Mouse (Mus musculus) forebrain, embryonic 10.5 days (tissue): ENCODE data around the gene Bean1. TPM values are rescaled to one million over a fixed set of nuclear protein-coding genes. Genes with fewer than 3 reads are reported as not detected.

ENCODE experiments used
- DNase-seq: peaks from one replicate; pipeline ENCODE4 v3.0.0-alpha.2; 2017; ENCODE audit warnings: low spot score; ENCODE audit errors: extremely low spot score
- H3K27ac ChIP-seq: fragments of 300-500 bp; sonication (generic); 2 replicates; pipeline ENCODE4 v1.5.1; 2016; ENCODE audit warnings: mild to moderate bottlenecking
- H3K27me3 ChIP-seq: fragments of 300-500 bp; sonication (generic); 2 replicates; pipeline ENCODE4 v1.6.1; 2016; ENCODE audit warnings: mild to moderate bottlenecking; ENCODE audit not compliant: poor library complexity, severe bottlenecking
- H3K36me3 ChIP-seq: fragments of 300-500 bp; sonication (generic); replicated peaks from 2 replicates; pipeline ENCODE4 v1.6.1; 2016; ENCODE audit warnings: mild to moderate bottlenecking, moderate library complexity
- H3K4me1 ChIP-seq: fragments of 300-500 bp; sonication (generic); 2 replicates; pipeline ENCODE4 v1.6.1; 2016
- H3K4me3 ChIP-seq: fragments of 300-500 bp; sonication (generic); 2 replicates; pipeline ENCODE4 v1.5.1; 2016; ENCODE audit warnings: mild to moderate bottlenecking, moderate library complexity
- H3K9me3 ChIP-seq: fragments of 300-500 bp; sonication (generic); 2 replicates; pipeline ENCODE4 v1.6.1; 2016; ENCODE audit warnings: mild to moderate bottlenecking, moderate library complexity
- WGBS: fragments of 180-500 bp; shearing (Covaris S2); methylation state at CpG from one replicate; pipeline ENCODE4 v1.1.7; 2016; 5-methylcytosine and 5-hydroxymethylcytosine counted together
- polyA plus RNA-seq: library from polyadenylated mRNA; unstranded; fragments of >200 nt; fragmentation: Nextera tagmentation; extraction: Ambion mirVana; gene quantifications from 2 replicates; pipeline ENCODE4 v1.2.1, GENCODE M21; 2016

The Bean1 gene
- polyA plus RNA-seq, 1 experiment from 2014 or later, result 0.09 TPM

DNA sequence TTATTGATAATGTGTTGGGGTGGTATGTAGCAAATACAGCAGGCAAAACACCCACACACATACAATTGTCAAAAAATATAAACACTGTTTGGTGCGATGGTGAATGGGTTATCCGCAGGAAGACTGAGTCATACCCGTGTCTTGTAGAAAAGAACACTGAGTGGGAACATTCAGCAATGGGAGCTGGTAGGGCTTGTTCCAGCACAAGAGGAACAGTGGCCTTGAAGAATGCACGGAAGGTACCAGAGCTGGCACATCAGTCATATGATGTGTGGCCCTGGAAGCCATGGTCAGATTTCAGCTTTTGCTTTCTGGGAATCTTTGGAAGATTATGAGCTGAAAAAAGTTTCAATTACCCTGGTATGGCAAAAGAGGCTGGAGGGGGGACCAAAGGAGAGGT lies 16.6 kb downstream of the Bean1 start:
- no peak for DNase-seq
- H3K27ac ChIP-seq, result no peak overlapping the region

DNA sequence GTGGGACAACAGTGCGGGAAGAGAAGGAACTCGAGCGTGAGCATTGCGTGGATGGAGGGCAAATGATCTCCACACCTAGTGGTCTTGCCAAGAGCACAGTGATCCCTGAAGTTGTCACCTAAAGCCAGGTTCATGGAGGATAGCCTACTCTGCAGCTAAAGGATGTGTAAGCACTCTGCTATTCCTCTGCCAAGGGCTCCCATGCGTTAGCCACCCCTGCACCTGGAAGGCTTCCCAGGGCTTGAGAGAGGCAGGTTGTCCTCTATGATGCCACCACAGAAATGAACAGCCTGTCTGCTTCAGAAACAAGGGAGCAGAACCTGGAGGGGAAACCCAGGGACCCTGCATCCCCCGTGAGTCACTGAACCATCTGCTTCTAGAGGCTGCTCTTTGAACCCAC lies 17.4 kb downstream of the Bean1 start:
- DNase-seq, result no peak
- Histone ChIP-seq H3K4me1 (peaks cover 7% of the 10 kb centered on the region; the same call in 1 of the 2 replicates), H3K36me3 (no peaks in the 10 kb centered on the region), H3K27ac (no peak overlapping the region), H3K4me3 (no peak overlapping the region), H3K27me3 (no peaks in the 10 kb centered on the region), H3K9me3 (no peaks in the 10 kb centered on the region)
- WGBS, result 91% methylated on average over 6 of the region's 6 CpGs

More for the DNA sequence above, 16.6 kb downstream of the Bean1 start:
- Histone ChIP-seq H3K4me3 (no peak overlapping the region), H3K9me3 (no peaks in the 10 kb centered on the region), H3K36me3 (no peaks in the 10 kb centered on the region), H3K27me3 (no peaks in the 10 kb centered on the region), H3K4me1 (peaks cover 7% of the 10 kb centered on the region; the same call in 1 of the 2 replicates)
- 95% methylated on average over 4 of the region's 4 CpGs for WGBS

DNA sequence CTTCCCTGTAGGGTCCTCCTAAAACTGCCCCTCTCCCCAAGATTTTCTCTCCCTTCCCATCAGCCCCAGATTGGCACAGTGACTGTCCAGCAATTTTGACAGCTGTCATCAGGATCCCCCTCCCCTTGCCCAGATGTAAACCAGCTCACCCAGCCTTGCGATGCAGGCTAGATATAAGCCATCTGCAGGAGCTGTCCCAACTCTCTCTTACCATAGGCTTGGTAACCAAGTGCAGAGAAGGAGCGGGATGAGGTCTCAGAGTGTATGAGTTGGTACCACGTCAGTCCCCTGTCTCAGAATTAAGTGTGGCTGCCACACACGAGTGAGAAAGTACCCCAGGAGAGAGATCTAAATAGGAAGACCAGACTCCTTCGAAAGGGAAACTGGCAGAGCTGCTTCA lies 18.2 kb downstream of the Bean1 start:
- H3K36me3 ChIP-seq, result no peaks in the 10 kb centered on the region
- H3K27ac ChIP-seq, result no peak overlapping the region
- H3K27me3 ChIP-seq, result no peaks in the 10 kb centered on the region
- no peak for DNase-seq
- WGBS, result 80% methylated on average over 5 of the region's 5 CpGs
- H3K4me1 ChIP-seq, result peaks cover 7% of the 10 kb centered on the region; the same call in 1 of the 2 replicates
- H3K9me3 ChIP-seq, result no peaks in the 10 kb centered on the region; the same call in 1 of the 2 replicates
- H3K4me3 ChIP-seq, result no peak overlapping the region

DNA sequence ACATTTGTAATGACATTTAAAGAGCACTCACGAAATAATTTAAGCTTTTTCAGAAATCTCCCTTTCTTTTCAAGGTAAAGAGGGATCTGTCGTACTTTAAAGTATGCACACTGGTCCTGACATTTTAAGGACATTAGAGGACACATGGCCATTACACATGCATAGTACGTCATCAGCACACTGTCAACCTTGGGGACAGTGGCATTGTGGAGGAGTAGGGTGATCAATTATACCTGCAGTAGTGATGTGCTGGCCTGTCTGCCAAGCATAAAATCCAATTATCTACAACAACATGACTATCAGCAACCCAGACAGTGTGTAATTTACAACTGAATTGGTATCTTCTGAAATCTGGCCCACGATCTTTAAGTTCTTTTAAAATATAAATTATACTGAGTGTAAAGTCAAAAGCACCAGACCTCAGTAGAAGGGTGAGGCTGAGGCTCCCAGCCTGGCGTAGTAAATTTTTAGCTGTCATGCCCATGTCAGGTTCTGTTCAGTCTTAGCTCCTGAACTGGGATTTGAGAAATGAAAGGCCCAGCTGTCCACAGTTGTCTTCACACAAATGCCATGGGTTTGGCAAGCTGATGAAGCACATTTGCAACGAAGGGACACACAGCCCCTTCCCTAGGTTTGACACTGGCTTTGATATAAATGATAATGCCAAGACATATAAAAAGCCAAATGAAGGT lies 20.7 kb downstream of the Bean1 start:
- Histone ChIP-seq H3K36me3 (no peaks in the 10 kb centered on the region), H3K27me3 (no peaks in the 10 kb centered on the region), H3K4me3 (no peak overlapping the region), H3K27ac (no peak overlapping the region), H3K4me1 (no peaks in the 10 kb centered on the region), H3K9me3 (no peaks in the 10 kb centered on the region; the same call in 1 of the 2 replicates)
- no peak for DNase-seq
- 89% methylated on average over 6 of the region's 6 CpGs for WGBS

DNA sequence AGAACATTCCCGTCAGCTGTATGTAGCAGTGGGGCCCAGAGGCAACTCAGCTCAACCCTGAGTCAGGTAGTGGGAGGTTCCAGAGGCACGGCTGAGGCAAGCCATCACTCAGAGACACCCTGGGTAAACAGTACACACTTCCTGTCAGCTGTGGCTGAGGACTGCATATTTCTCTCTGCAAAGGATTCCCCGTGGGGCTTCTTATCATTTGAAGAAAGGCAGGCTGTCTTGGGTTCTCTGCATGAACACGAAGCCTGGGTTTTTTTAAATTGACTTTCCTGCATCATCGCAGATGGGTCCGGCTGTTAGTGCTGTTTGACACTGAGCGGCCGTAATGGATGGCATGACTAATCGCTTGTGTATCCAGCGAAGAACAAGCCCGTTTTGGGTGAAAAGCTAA lies 21.3 kb downstream of the Bean1 start:
- no peaks in the 10 kb centered on the region for H3K27me3 ChIP-seq
- no peaks in the 10 kb centered on the region for H3K4me1 ChIP-seq
- H3K27ac ChIP-seq, result no peak overlapping the region
- H3K4me3 ChIP-seq, result no peak overlapping the region
- no peaks in the 10 kb centered on the region for H3K36me3 ChIP-seq
- H3K9me3 ChIP-seq, result no peaks in the 10 kb centered on the region; the same call in 1 of the 2 replicates
- DNase-seq, result no peak
- 68% methylated on average over 11 of the region's 11 CpGs for WGBS

DNA sequence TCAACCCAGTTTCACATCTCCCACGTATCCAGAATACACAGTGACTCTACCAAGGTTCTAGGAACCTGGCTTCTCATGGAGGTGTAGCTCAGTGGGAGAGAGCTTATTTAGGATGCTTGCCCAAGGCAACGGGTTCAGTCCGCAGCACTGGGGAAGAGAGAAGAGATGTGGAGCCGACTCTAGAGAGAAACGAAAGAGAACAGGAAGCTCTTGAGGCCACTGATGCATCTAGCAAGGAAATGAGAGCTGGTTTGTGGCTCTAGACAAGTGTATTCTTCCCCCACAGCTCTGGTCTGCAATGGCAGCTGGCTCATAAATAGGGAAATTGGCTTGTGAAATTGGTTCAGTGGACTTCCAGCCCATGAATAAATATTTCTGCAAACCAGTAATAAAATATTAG lies 29.6 kb downstream of the Bean1 start:
- 86% methylated on average over 5 of the region's 5 CpGs for WGBS

DNA sequence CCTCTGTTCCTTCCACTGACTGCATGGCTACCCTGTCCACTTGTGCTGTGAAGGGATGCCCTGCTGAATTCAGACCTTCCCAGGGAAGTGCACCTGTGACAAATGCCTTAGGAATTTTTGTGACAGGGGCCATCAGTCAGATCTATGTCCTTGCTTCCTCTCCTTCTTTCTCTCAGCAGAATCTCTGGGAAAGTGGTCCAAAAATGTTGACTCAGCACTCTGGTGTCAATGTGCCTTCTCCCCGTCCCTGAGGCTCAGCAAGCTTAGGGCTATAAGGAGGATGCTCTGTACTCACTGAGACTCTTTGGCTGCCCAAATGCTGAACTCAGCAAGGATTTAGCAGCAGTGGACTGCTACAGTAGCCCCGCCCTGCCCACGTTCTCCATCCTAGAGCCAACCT lies 31.4 kb downstream of the Bean1 start:
- Histone ChIP-seq H3K4me1 (no peaks in the 10 kb centered on the region), H3K36me3 (no peaks in the 10 kb centered on the region), H3K27ac (no peak overlapping the region), H3K9me3 (no peaks in the 10 kb centered on the region), H3K27me3 (no peaks in the 10 kb centered on the region), H3K4me3 (no peak overlapping the region)
- DNase-seq, result no peak
- 87% methylated on average over 3 of the region's 3 CpGs for WGBS

More for the DNA sequence above, 29.6 kb downstream of the Bean1 start:
- no peak for DNase-seq
- Histone ChIP-seq H3K36me3 (no peaks in the 10 kb centered on the region), H3K27me3 (no peaks in the 10 kb centered on the region), H3K9me3 (no peaks in the 10 kb centered on the region), H3K4me1 (no peaks in the 10 kb centered on the region), H3K27ac (no peak overlapping the region), H3K4me3 (no peak overlapping the region)

DNA sequence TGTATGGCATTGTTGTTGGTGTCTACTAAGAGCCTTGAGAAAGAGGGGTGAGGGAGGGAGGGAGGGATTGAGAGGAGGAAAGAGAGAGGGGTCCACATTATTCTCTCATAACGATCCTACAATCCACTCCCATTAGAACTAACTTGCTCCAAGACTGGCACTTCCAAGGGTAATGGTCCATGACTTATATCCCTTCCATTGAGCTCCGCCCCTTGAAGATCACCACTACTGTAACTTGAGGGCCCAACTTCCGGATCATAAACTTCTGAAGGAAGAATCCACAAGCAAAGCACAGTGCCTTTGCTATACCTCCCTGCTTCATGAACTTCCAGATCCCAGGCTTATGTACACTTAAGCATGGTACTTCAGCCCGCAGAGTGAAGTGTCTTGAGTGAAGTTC lies 32.1 kb downstream of the Bean1 start:
- no peak for DNase-seq
- H3K36me3 ChIP-seq, result no peaks in the 10 kb centered on the region
- no peaks in the 10 kb centered on the region for H3K4me1 ChIP-seq
- H3K27me3 ChIP-seq, result no peaks in the 10 kb centered on the region
- H3K9me3 ChIP-seq, result no peaks in the 10 kb centered on the region
- no peak overlapping the region for H3K27ac ChIP-seq
- 91% methylated on average over 4 of the region's 4 CpGs for WGBS
- no peak overlapping the region for H3K4me3 ChIP-seq

DNA sequence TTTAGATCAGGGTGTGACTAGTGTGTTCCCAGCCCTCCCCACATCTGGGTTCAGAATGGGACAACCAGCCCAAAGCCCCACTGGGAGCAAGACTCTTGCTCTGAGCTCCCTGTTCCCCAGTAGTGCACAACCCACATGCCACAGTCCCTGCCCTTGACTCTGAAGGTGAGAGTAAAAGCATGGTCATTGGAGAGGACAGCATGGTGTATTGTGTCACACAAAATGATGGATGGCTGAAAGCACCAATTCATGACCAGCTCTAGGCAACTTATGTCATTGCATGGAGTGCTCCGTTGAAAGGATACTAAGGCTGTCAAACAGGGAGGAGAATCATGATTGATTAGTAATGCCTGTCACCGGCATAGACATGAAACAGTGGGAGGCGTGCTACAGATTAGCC lies 35.0 kb downstream of the Bean1 start:
- no peak for DNase-seq
- no peaks in the 10 kb centered on the region for H3K27me3 ChIP-seq
- no peaks in the 10 kb centered on the region for H3K36me3 ChIP-seq
- H3K4me1 ChIP-seq, result no peaks in the 10 kb centered on the region
- no peak overlapping the region for H3K27ac ChIP-seq
- no peak overlapping the region for H3K4me3 ChIP-seq
- 86% methylated on average over 3 of the region's 3 CpGs for WGBS
- H3K9me3 ChIP-seq, result no peaks in the 10 kb centered on the region

DNA sequence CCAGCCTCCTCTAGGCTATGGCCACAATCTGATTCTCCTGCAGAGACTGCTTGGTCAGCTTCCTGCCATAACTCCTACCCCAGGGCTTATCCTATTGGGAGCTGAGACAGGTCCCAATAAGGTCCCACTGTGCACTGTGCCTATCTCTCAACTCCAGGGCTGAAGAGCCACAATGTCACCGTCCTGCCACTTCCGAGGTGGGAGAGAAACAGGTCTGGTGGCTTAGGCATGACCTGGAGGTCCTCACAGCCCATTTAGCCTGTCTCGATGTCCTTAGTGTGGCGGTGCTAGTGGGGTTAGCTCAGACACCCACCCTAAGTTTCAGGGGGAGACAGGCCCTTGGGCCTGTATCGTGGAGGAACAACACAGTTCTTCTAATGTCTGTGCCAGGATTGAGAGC lies 47.4 kb downstream of the Bean1 start:
- WGBS, result 85% methylated on average over 5 of the region's 5 CpGs
- no peak overlapping the region for H3K27ac ChIP-seq
- H3K4me1 ChIP-seq, result peaks cover 14% of the 10 kb centered on the region
- no peaks in the 10 kb centered on the region for H3K9me3 ChIP-seq
- peaks cover 7% of the 10 kb centered on the region; the same call in 1 of the 2 replicates for H3K27me3 ChIP-seq
- no peak for DNase-seq
- H3K36me3 ChIP-seq, result no peaks in the 10 kb centered on the region
- no peak overlapping the region for H3K4me3 ChIP-seq

DNA sequence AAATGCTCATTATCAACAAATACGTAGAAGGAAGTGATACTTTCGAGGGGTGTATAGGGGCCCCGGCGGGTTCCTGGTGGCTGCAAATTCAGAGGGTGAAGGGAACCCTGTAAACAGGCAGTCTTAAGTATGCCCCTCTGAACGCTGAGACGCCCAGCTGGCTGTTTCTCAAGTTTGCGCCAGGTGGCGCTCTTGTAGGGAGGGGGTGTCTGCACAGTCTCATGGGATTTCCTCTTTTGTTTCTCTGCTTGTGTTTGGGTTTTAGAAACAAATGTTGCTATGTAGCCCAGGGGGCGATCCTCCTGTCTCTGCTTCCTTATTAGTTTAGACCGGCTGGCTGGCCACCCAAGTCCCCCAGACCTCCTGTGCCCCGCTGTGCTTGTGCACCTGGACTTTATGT lies 48.8 kb downstream of the Bean1 start:
- Histone ChIP-seq H3K36me3 (peaks cover 8% of the 10 kb centered on the region; the same call in 1 of the 2 replicates), H3K4me1 (peaks cover 7% of the 10 kb centered on the region), H3K9me3 (peaks cover under 1% of the 10 kb centered on the region; the same call in 1 of the 2 replicates), H3K27ac (no peak overlapping the region), H3K27me3 (peaks cover 7% of the 10 kb centered on the region; the same call in 1 of the 2 replicates), H3K4me3 (no peak overlapping the region)
- DNase-seq, result peak; percentile 36
- 23% methylated on average over 11 of the region's 11 CpGs for WGBS

DNA sequence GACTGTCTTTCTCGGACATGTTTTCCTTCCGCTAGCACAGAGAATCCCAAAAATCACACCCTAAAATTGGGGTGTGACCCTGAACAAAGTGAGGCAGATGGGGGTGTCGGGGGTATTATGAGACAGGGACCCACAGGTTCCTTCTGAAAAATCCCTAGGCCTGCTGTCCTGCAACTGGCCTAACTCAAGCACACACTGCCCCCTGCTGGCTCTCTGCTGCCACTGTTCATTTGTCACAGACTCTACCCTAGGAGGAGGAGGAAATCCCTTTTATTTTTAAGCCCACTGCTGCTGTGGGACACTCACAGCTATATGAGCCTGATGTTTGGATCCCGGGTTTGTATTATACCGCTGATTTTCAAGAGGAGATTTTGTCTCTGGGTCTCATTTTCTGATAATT lies 49.6 kb downstream of the Bean1 start:
- DNase-seq, result peak; percentile 79
- Histone ChIP-seq H3K36me3 (peaks cover 15% of the 10 kb centered on the region; the same call in 1 of the 2 replicates), H3K27me3 (peaks cover 7% of the 10 kb centered on the region; the same call in 1 of the 2 replicates), H3K4me3 (no peak overlapping the region), H3K27ac (no peak overlapping the region), H3K9me3 (peaks cover 5% of the 10 kb centered on the region; the same call in 1 of the 2 replicates), H3K4me1 (peaks cover 7% of the 10 kb centered on the region)
- WGBS, result 44% methylated on average over 5 of the region's 5 CpGs

DNA sequence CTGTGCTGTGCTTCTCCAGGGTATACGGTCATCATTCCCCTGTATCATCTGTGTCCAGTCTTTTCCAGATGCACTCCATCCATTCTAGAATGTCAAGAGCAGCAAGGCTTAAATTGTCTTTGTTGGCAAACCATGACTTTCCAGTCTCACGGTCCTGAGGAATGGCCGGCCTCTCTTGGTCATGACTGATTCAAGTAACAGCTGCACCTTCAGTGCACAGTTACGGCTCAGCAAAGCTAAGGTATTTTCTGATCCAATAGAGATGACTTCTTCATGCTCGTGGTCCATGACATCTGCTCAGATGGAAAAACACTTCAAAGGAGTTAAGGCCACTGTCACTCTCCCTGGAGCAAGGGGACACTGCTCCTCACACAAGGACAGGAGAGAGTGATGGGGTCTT lies 56.8 kb downstream of the Bean1 start:
- WGBS, result 96% methylated on average over 5 of the region's 5 CpGs
- Histone ChIP-seq H3K4me1 (peaks cover 4% of the 10 kb centered on the region), H3K9me3 (peaks cover 5% of the 10 kb centered on the region; the same call in 1 of the 2 replicates), H3K27me3 (no peaks in the 10 kb centered on the region), H3K27ac (no peak overlapping the region), H3K36me3 (peaks cover 86% of the 10 kb centered on the region), H3K4me3 (no peak overlapping the region)
- DNase-seq, result no peak
